Mouse (Mus musculus) cerebellum, adult 11-12 months (tissue): ENCODE results near the gene Fam161b.

Experiments
- DNase-seq: peaks from one replicate; pipeline ENCODE4 v3.0.0; 2022

Gene Fam161b

GRCm38 (mm10) chr12:84361555-84362489, at the start of gene Fam161b, which contains the start of gene Coq6:
Fam161b (minus strand) TSS chr12:84361833.
Coq6 (plus strand) TSS chr12:84361657.
- peak; percentile 96 for DNase-seq

- peak; percentile 91 for DNase-seq
These were observed 47.3 kb upstream of the Fam161b start, which contains the start of the genes Entpd5 and Bbof1 for GRCm38 (mm10) chr12:84408819-84409507. Entpd5 (minus strand) TSS chr12:84409029. Bbof1 (plus strand) TSS chr12:84409071.

GRCm38 (mm10) chr12:84407874-84408818, 46.5 kb upstream of the Fam161b start:
- DNase-seq = peak; percentile 48

- DNase-seq = no peak
These were observed 45.6 kb upstream of the Fam161b start for GRCm38 (mm10) chr12:84407259-84407658.

GRCm38 (mm10) chr12:84404541-84404940, 42.9 kb upstream of the Fam161b start:
- no peak for DNase-seq

- DNase-seq = no peak
These were observed 41.3 kb upstream of the Fam161b start for GRCm38 (mm10) chr12:84402923-84403322.

GRCm38 (mm10) chr12:84400653-84401052, 39.0 kb upstream of the Fam161b start:
- DNase-seq = no peak

GRCm38 (mm10) chr12:84400068-84400467, 38.4 kb upstream of the Fam161b start:
- DNase-seq = no peak

- no peak for DNase-seq
These were observed 38.0 kb upstream of the Fam161b start for GRCm38 (mm10) chr12:84399663-84400062.

- no peak for DNase-seq
These were observed 37.5 kb upstream of the Fam161b start for GRCm38 (mm10) chr12:84399135-84399534.

GRCm38 (mm10) chr12:84398629-84399028, 37.0 kb upstream of the Fam161b start:
- no peak for DNase-seq

- no peak for DNase-seq
These were observed 36.1 kb upstream of the Fam161b start for GRCm38 (mm10) chr12:84397685-84398084.

GRCm38 (mm10) chr12:84396947-84397679, 35.5 kb upstream of the Fam161b start:
- DNase-seq = no peak

GRCm38 (mm10) chr12:84393847-84394246, 32.2 kb upstream of the Fam161b start:
- DNase-seq = no peak

- no peak for DNase-seq
These were observed 31.0 kb upstream of the Fam161b start for GRCm38 (mm10) chr12:84392681-84393080.

GRCm38 (mm10) chr12:84390336-84390735, 28.7 kb upstream of the Fam161b start:
- DNase-seq = no peak

- no peak for DNase-seq
These were observed 27.3 kb upstream of the Fam161b start for GRCm38 (mm10) chr12:84388774-84389400.

- no peak for DNase-seq
These were observed 26.5 kb upstream of the Fam161b start for GRCm38 (mm10) chr12:84388097-84388496.

- no peak for DNase-seq
These were observed 23.8 kb upstream of the Fam161b start for GRCm38 (mm10) chr12:84385408-84385807.

- DNase-seq = no peak
These were observed 23.0 kb upstream of the Fam161b start for GRCm38 (mm10) chr12:84384644-84385081.

- DNase-seq = no peak
These were observed 20.7 kb upstream of the Fam161b start for GRCm38 (mm10) chr12:84382369-84382768.
